Mouse (Mus musculus) liver, embryonic 14.5 days (tissue): ENCODE data around the gene Lipc.

Source experiments
- CTCF ChIP-seq: IDR thresholded peaks from 2 replicates; pipeline ENCODE4 v1.5.1; 2016; ENCODE audit warnings: antibody characterized with exemption, low read depth, control low read depth
- EP300 ChIP-seq: IDR thresholded peaks from 2 replicates; pipeline ENCODE4 v1.6.1; 2016; ENCODE audit warnings: antibody characterized with exemption, low read depth

DNA sequence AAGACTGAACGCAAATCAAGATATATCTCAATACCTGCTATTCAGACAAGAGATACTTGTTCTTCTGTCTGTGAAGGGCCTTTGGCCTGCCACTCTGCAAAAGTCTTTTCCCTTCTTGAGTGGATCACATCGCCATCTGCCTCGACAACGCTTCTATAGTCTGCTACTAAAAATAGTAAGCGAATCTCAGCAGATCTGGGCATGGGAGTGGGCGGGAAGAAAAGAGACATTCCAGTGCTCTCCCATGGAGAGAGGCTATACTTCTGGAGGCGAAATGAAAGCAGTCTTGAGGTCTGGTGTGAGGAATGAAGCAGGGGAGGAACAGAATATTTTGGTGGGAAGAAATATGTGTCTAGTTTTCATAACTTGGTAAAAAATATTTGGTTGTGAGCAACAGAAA is 163.3 kb downstream of the Lipc start:
- TF ChIP-seq CTCF (no peak), EP300 (no peak)
